Comparison of ENCODE assay signal across 8 mouse cellular contexts in genomic region chr11:115366706-115367394, GRCm38 (mm10). TPM values are rescaled to one million over a fixed set of nuclear protein-coding genes. Genes with fewer than 3 reads are reported as not detected.
DNase-seq lines count a peak whose midpoint lies in the region; ATAC-seq and TF ChIP-seq lines count a peak whose summit lies in the region.

No protein-coding gene starts in this region.

- DNase-seq in lung, adult 2 months = peak; percentile 33
- no peak for DNase-seq in lung, postnatal 14 days
- peak; percentile 82 for DNase-seq in brain, embryonic 14.5 days (ENCODE audit: low read depth)
- DNase-seq in forebrain, embryonic 14.5 days (ENCODE audit: low spot score) = peak; percentile 70
- peak; percentile 60 to 67 for DNase-seq in layer of hippocampus, postnatal 10 days (ENCODE audit: low spot score in 2 of 2)
- peak; percentile 81 for DNase-seq in midbrain, embryonic 14.5 days
- DNase-seq in thymus, postnatal 36 days = peak; percentile 35 to 53

- TF ChIP-seq CTCF in lung, adult 2 months (IDR thresholded peaks at IDR 0.05; ENCODE audit: insufficient read depth, low read length) = no peak
- TF ChIP-seq CTCF in brain, embryonic 14.5 days (IDR thresholded peaks at IDR 0.05; ENCODE audit: borderline replicate concordance, extremely low read depth, insufficient read depth, insufficient read length) = no peak

- H3K27ac ChIP-seq in forebrain, embryonic 14.5 days (ENCODE audit: low read depth, low read length) = peak overlapping the region; percentile 64
- H3K27ac ChIP-seq in midbrain, embryonic 14.5 days (replicated peaks; ENCODE audit: low read depth, low read length) = peak overlapping the region; percentile 76

- peaks cover 11% of the 10 kb centered on the region for H3K4me1 ChIP-seq in lung, adult 2 months (ENCODE audit: control insufficient read depth, insufficient read depth, low read length)
- peaks cover 8% of the 10 kb centered on the region for H3K4me1 ChIP-seq in forebrain, embryonic 14.5 days (ENCODE audit: control insufficient read depth, insufficient read depth, low read length)
- peaks cover 16% of the 10 kb centered on the region for H3K4me1 ChIP-seq in midbrain, embryonic 14.5 days (ENCODE audit: control insufficient read depth, insufficient read depth, low read length)

- H3K9me3 ChIP-seq in forebrain, embryonic 14.5 days (replicated peaks; ENCODE audit: control insufficient read depth, low read length) = no peaks in the 10 kb centered on the region
- H3K9me3 ChIP-seq in midbrain, embryonic 14.5 days (ENCODE audit: control insufficient read depth, low read length) = no peaks in the 10 kb centered on the region

- H3K4me3 ChIP-seq in lung, adult 2 months (replicated peaks; ENCODE audit: extremely low read depth, low read depth, low read length) = peak overlapping the region; percentile 78
- peak overlapping the region; percentile 69 for H3K4me3 ChIP-seq in forebrain, embryonic 14.5 days (ENCODE audit: low read depth, low read length)
- peak overlapping the region; percentile 69 for H3K4me3 ChIP-seq in midbrain, embryonic 14.5 days (replicated peaks; ENCODE audit: low read depth, low read length)

- ATAC-seq in forebrain, embryonic 14.5 days = peak; percentile 80
- ATAC-seq in midbrain, embryonic 14.5 days (ENCODE audit: low FRiP score, low TSS enrichment) = peak; percentile 76
- ATAC-seq in activated CD4-positive, CD25-positive, alpha-beta regulatory T cell, adult 4 months = no peak

- 4% methylated on average over 28 of the region's 28 CpGs for WGBS in lung, adult 2 months
- under 1% methylated on average over 27 of the region's 28 CpGs for WGBS in forebrain, embryonic 14.5 days
- WGBS in midbrain, embryonic 14.5 days = under 1% methylated on average over 28 of the region's 28 CpGs

- no peak for TF ChIP-seq POLR2A in lung, adult 2 months (IDR thresholded peaks at IDR 0.05; ENCODE audit: borderline replicate concordance, extremely low read depth, low read depth, low read length)
- TF ChIP-seq POLR2A in brain, embryonic 14.5 days (IDR thresholded peaks at IDR 0.05; ENCODE audit: borderline replicate concordance, extremely low read depth, insufficient read depth, insufficient read length, poor library complexity, severe bottlenecking) = no peak

- no peaks in the 10 kb centered on the region for H3K36me3 ChIP-seq in forebrain, embryonic 14.5 days (ENCODE audit: control insufficient read depth, insufficient read depth, low read length)
- no peaks in the 10 kb centered on the region for H3K36me3 ChIP-seq in midbrain, embryonic 14.5 days (ENCODE audit: control insufficient read depth, insufficient read depth, low read length)

- peak overlapping the region; percentile 96 for H3K4me2 ChIP-seq in forebrain, embryonic 14.5 days (ENCODE audit: low read length)
- H3K4me2 ChIP-seq in midbrain, embryonic 14.5 days (ENCODE audit: low read length) = peak overlapping the region; percentile 97

- H3K9ac ChIP-seq in forebrain, embryonic 14.5 days (ENCODE audit: low read length) = peak overlapping the region; percentile 84
- H3K9ac ChIP-seq in midbrain, embryonic 14.5 days (replicated peaks; ENCODE audit: low read length) = peak overlapping the region; percentile 91

- H3K27me3 ChIP-seq in forebrain, embryonic 14.5 days (replicated peaks; ENCODE audit: control insufficient read depth, insufficient read depth, low read length) = 0 out of 2 replicates have a peak, but pooled peaks cover 4% of the 10 kb centered on the region
- H3K27me3 ChIP-seq in midbrain, embryonic 14.5 days (ENCODE audit: control insufficient read depth, insufficient read depth, low read length) = no peaks in the 10 kb centered on the region

RNA-seq across cellular contexts. Expression of gene Hid1, which starts 0.7 kb away (rescaled TPM):
- 43.3 and 45.0 TPM in 2 replicates for polyA plus RNA-seq in lung, adult 2 months (2012; rRNA removed)
- 61.7 and 64.8 TPM in 2 replicates for polyA plus RNA-seq in brain, embryonic 14.5 days (2012; rRNA removed)
- 32.0 and 36.3 TPM in 2 replicates for polyA plus RNA-seq in forebrain, embryonic 14.5 days (2014; fragmentation: Nextera tagmentation; extraction: Ambion mirVana)
- 10 to 100 TPM; 78.0 to 79.3 TPM for total RNA-seq in layer of hippocampus, postnatal 10 days (2021)
- 43.3 and 52.6 TPM in 2 replicates for polyA plus RNA-seq in midbrain, embryonic 14.5 days (2014; fragmentation: Nextera tagmentation; extraction: Ambion mirVana)
- polyA plus RNA-seq in activated CD4-positive, CD25-positive, alpha-beta regulatory T cell, adult 4 months (2017; shearing (Covaris generic)) = 1 to 10 TPM; 2.6 to 3.2 TPM

RNA-seq across cellular contexts. Expression of gene Cdr2l, which starts 14.9 kb away (rescaled TPM):
- 29.1 and 33.8 TPM in 2 replicates for polyA plus RNA-seq in lung, adult 2 months (2012; rRNA removed)
- polyA plus RNA-seq in brain, embryonic 14.5 days (2012; rRNA removed) = 39.1 and 50.8 TPM in 2 replicates
- polyA plus RNA-seq in forebrain, embryonic 14.5 days (2014; fragmentation: Nextera tagmentation; extraction: Ambion mirVana) = 17.7 and 19.0 TPM in 2 replicates
- 10 to 100 TPM; 18.4 to 19.1 TPM for total RNA-seq in layer of hippocampus, postnatal 10 days (2021)
- polyA plus RNA-seq in midbrain, embryonic 14.5 days (2014; fragmentation: Nextera tagmentation; extraction: Ambion mirVana) = 27.1 and 29.5 TPM in 2 replicates
- polyA plus RNA-seq in activated CD4-positive, CD25-positive, alpha-beta regulatory T cell, adult 4 months (2017; shearing (Covaris generic)) = under 1 TPM in 1 of 2 experiments, not detected in 1; 0.12 TPM

RNA-seq across cellular contexts. Expression of gene Otop3, which starts 32.3 kb away (rescaled TPM):
- polyA plus RNA-seq in lung, adult 2 months (2012; rRNA removed) = 0.05 and 7.8 TPM in 2 replicates
- 0.29 and 0.64 TPM in 2 replicates for polyA plus RNA-seq in brain, embryonic 14.5 days (2012; rRNA removed)
- polyA plus RNA-seq in forebrain, embryonic 14.5 days (2014; fragmentation: Nextera tagmentation; extraction: Ambion mirVana) = 0.06 and 0.09 TPM in 2 replicates
- total RNA-seq in layer of hippocampus, postnatal 10 days (2021) = under 1 TPM; 0.45 to 0.53 TPM
- 0.54 and 1.4 TPM in 2 replicates for polyA plus RNA-seq in midbrain, embryonic 14.5 days (2014; fragmentation: Nextera tagmentation; extraction: Ambion mirVana)
- under 1 TPM in 1 of 2 experiments, not detected in 1; 0.13 TPM for polyA plus RNA-seq in activated CD4-positive, CD25-positive, alpha-beta regulatory T cell, adult 4 months (2017; shearing (Covaris generic))

RNA-seq across cellular contexts. Expression of gene Mrpl58, which starts 36.7 kb away (rescaled TPM):
- polyA plus RNA-seq in lung, adult 2 months (2012; rRNA removed) = 52.3 and 80.8 TPM in 2 replicates
- polyA plus RNA-seq in brain, embryonic 14.5 days (2012; rRNA removed) = 115 and 126 TPM in 2 replicates
- polyA plus RNA-seq in forebrain, embryonic 14.5 days (2014; fragmentation: Nextera tagmentation; extraction: Ambion mirVana) = 203 and 253 TPM in 2 replicates
- 10 to 100 TPM; 86.3 to 96.3 TPM for total RNA-seq in layer of hippocampus, postnatal 10 days (2021)
- polyA plus RNA-seq in midbrain, embryonic 14.5 days (2014; fragmentation: Nextera tagmentation; extraction: Ambion mirVana) = 222 and 223 TPM in 2 replicates
- polyA plus RNA-seq in activated CD4-positive, CD25-positive, alpha-beta regulatory T cell, adult 4 months (2017; shearing (Covaris generic)) = 100 to 1,000 TPM; 206 to 214 TPM

RNA-seq across cellular contexts. Expression of gene Ush1g, which starts 45.0 kb away (rescaled TPM):
- 0.11 and 0.17 TPM in 2 replicates for polyA plus RNA-seq in lung, adult 2 months (2012; rRNA removed)
- polyA plus RNA-seq in brain, embryonic 14.5 days (2012; rRNA removed) = 0.04 and 0.11 TPM in 2 replicates
- polyA plus RNA-seq in forebrain, embryonic 14.5 days (2014; fragmentation: Nextera tagmentation; extraction: Ambion mirVana) = not detected in 2 replicates
- under 1 TPM; 0.14 to 0.16 TPM for total RNA-seq in layer of hippocampus, postnatal 10 days (2021)
- polyA plus RNA-seq in midbrain, embryonic 14.5 days (2014; fragmentation: Nextera tagmentation; extraction: Ambion mirVana) = 0.08 and 0.16 TPM in 2 replicates
- not detected for polyA plus RNA-seq in activated CD4-positive, CD25-positive, alpha-beta regulatory T cell, adult 4 months (2017; shearing (Covaris generic))

Comparison
In these comparisons a context has a peak if more than half of its experiments do, and no peak if none do; other contexts are left out.
1. RNA of gene Cdr2l, which starts 14.9 kb away (polyA plus RNA-seq): 39.1 to 50.8 TPM in brain, embryonic 14.5 days, 29.1 to 33.8 TPM in lung, adult 2 months, 27.1 to 29.5 TPM in midbrain, embryonic 14.5 days and 17.7 to 19.0 TPM in forebrain, embryonic 14.5 days; 0.12 TPM in activated CD4-positive, CD25-positive, alpha-beta regulatory T cell, adult 4 months; every median in the first group is over 10 times any median in the second.
2. Peak in every context shown above with its lines, with median percentiles within 50 percentile points of each other: H3K4me3 ChIP-seq.